Mouse (Mus musculus) neural tube, embryonic 13.5 days (tissue): ENCODE results near the gene Ccz1. TPM values are rescaled to one million over a fixed set of nuclear protein-coding genes. Genes with fewer than 3 reads are reported as not detected.
A peak's percentile ranks its signal among the peaks of the same experiment; 100 is the strongest.

ENCODE experiments used
- ATAC-seq: fragments of 200-750 bp; cut with Nextera tagmentation; 2 replicates; pipeline ENCODE4 v1.8.0; 2017; ENCODE audit warnings: low read depth, mild to moderate bottlenecking, moderate TSS enrichment, moderate library complexity
- H3K27ac ChIP-seq: fragments of 300-500 bp; sonication (generic); replicated peaks from 2 replicates; pipeline ENCODE4 v1.5.1; 2015; ENCODE audit warnings: moderate library complexity, mild to moderate bottlenecking, inconsistent platforms
- H3K27me3 ChIP-seq: fragments of 300-500 bp; sonication (generic); 2 replicates; pipeline ENCODE4 v1.6.1; 2015; ENCODE audit warnings: mild to moderate bottlenecking, inconsistent platforms
- H3K36me3 ChIP-seq: fragments of 300-500 bp; sonication (generic); 2 replicates; pipeline ENCODE4 v1.6.1; 2015; ENCODE audit warnings: mild to moderate bottlenecking, inconsistent platforms
- H3K4me1 ChIP-seq: fragments of 300-500 bp; sonication (generic); replicated peaks from 2 replicates; pipeline ENCODE4 v1.6.1; 2015; ENCODE audit warnings: inconsistent platforms
- H3K4me2 ChIP-seq: fragments of 300-500 bp; sonication (generic); 2 replicates; pipeline ENCODE4 v1.6.1; 2015; ENCODE audit warnings: inconsistent platforms, mild to moderate bottlenecking, moderate library complexity
- H3K4me3 ChIP-seq: fragments of 300-500 bp; sonication (generic); 2 replicates; pipeline ENCODE4 v1.5.1; 2015; ENCODE audit warnings: mild to moderate bottlenecking, inconsistent platforms
- H3K9ac ChIP-seq: fragments of 300-500 bp; sonication (generic); 2 replicates; pipeline ENCODE4 v1.6.1; 2015; ENCODE audit warnings: moderate library complexity, mild to moderate bottlenecking, inconsistent platforms
- H3K9me3 ChIP-seq: fragments of 300-500 bp; sonication (generic); 2 replicates; pipeline ENCODE4 v1.6.1; 2016; ENCODE audit warnings: inconsistent platforms
- WGBS: fragments of 180-500 bp; shearing (Covaris S2); methylation state at CpG from one replicate; pipeline ENCODE4 v1.1.7; 2015; 5-methylcytosine and 5-hydroxymethylcytosine counted together
- polyA plus RNA-seq: library from polyadenylated mRNA; unstranded; fragments of >200 nt; fragmentation: Nextera tagmentation; extraction: Ambion mirVana; gene quantifications from 2 replicates; pipeline ENCODE4 v1.2.1, GENCODE M21; 2015

The Ccz1 gene
- polyA plus RNA-seq, 1 experiment from 2014 or later, result 88.9 TPM

DNA sequence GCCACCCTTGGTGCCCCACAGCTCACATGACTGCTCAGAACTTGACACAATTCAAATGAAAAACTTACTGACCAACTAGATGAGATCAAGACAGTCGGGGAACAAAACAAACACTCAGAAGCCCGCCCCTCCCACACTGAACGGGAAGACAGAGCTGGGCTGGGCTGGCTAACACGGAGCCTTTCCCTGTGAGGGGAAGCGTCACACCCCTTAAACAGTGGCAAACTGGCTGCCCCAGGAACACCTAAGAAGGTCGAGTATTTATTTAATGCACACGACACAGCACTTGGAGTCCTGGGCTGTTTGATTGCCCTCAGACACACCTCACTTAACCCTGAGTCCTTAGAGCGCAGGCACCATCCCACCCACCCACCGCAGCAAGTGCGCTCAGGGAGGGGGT lies 22.0 kb downstream of the Ccz1 start:
- H3K27me3 ChIP-seq, result no peaks in the 10 kb centered on the region
- H3K4me2 ChIP-seq, result no peak overlapping the region
- H3K27ac ChIP-seq, result no peak overlapping the region
- H3K9me3 ChIP-seq, result no peaks in the 10 kb centered on the region
- WGBS, result 90% methylated on average over 10 of the region's 10 CpGs
- H3K36me3 ChIP-seq, result peaks cover 100% of the 10 kb centered on the region
- ATAC-seq, result no peak
- peaks cover 9% of the 10 kb centered on the region; the same call in 1 of the 2 replicates for H3K4me1 ChIP-seq
- H3K4me3 ChIP-seq, result no peak overlapping the region
- no peak overlapping the region for H3K9ac ChIP-seq

DNA sequence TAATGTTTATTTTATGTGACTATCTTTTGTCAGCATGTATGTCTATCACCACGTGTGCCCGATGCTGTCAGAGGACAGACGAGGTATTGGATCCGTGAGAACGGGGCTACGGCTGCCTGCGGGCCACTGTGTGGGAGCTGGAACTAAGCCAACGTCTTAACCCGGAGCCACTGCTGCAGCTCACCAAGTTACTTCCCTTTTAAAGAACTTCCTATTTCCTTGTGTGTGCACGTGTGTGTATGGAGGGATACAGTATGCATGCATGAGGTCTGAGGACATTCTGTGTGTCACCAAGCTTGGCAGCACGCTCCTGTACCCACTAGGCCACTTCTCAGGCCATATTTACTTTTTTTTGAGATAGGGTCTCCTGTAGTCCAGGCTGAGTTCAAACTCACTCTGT lies 24.6 kb downstream of the Ccz1 start:
- Histone ChIP-seq H3K27me3 (no peaks in the 10 kb centered on the region), H3K36me3 (peaks cover 99% of the 10 kb centered on the region), H3K27ac (0 out of 2 replicates have a peak overlapping the region, but pooled peaks have one; percentile 54), H3K9ac (no peak overlapping the region), H3K9me3 (no peaks in the 10 kb centered on the region), H3K4me2 (no peak overlapping the region), H3K4me3 (no peak overlapping the region), H3K4me1 (peaks cover 9% of the 10 kb centered on the region; the same call in 1 of the 2 replicates)
- ATAC-seq, result no peak
- 76% methylated on average over 11 of the region's 11 CpGs for WGBS

DNA sequence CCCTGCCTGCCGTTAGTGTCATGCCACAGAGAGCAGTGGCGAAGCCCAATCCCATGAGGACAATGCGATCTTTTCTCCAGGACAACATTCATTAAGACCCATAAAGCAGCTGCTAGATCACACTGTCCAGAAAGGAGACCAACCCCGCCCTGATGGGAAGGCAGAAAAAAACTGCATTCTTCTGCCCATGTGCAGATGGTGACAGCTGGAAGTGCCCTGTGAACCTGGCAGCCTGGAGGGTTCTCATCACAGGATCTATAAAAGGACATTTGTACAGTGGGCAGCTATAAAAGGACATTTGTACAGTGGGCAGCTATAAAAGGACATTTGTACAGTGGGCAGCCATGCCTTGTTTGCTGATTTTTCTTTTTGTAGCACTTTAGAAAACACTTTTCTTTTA lies 25.6 kb downstream of the Ccz1 start:
- H3K4me2 ChIP-seq, result no peak overlapping the region
- peaks cover 99% of the 10 kb centered on the region for H3K36me3 ChIP-seq
- no peak; the same call in 1 of the 2 replicates for ATAC-seq
- no peak overlapping the region for H3K9ac ChIP-seq
- 57% methylated on average over 4 of the region's 4 CpGs for WGBS
- H3K27ac ChIP-seq, result peak overlapping the region; percentile 54
- H3K4me3 ChIP-seq, result no peak overlapping the region
- H3K27me3 ChIP-seq, result no peaks in the 10 kb centered on the region
- peaks cover 9% of the 10 kb centered on the region; the same call in 1 of the 2 replicates for H3K4me1 ChIP-seq
- no peaks in the 10 kb centered on the region for H3K9me3 ChIP-seq

DNA sequence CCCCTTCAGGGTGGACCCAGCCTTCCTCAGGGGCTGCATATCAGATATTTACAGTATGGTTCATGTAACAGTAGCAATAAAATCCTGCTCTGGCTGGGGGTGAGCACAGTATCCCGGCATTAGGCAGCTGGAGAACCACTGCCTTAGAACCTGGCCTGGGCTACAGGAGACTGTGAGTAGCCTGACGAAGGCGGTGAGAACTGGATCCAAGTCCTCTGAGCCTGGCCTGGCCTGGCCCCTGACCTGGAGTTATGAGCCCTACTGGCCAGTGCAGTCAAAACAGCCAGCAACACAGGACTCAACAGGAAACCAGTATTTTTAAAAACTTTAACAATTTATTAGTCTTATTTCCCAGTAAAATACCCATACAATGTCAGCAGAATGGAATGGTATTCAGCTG lies 27.1 kb downstream of the Ccz1 start:
- H3K36me3 ChIP-seq, result peaks cover 87% of the 10 kb centered on the region
- H3K4me2 ChIP-seq, result no peak overlapping the region
- WGBS, result 94% methylated on average over 3 of the region's 3 CpGs

DNA sequence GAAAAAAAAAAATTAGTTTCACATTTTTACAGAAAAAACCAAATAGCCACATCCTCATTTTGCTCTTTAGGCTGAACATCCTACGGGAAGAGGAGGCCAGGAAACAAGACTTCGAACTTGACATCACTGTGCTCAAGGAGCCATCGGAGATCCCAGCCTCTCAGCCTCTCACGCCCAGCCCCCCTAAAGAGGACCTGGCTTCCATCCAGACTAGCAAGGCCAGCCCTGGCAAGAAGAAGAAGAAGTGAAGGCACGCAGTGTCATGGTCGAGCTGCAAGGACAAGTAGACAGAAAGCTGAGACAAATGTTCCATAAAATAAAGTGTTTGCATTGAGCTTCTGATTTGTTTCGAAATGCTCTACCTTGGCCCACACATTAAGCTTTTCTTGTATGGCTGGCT lies 29.3 kb downstream of the Ccz1 start:
- WGBS, result 89% methylated on average over 7 of the region's 7 CpGs
- H3K9me3 ChIP-seq, result no peaks in the 10 kb centered on the region
- no peak overlapping the region for H3K4me2 ChIP-seq
- H3K4me3 ChIP-seq, result no peak overlapping the region
- no peak for ATAC-seq
- H3K27me3 ChIP-seq, result no peaks in the 10 kb centered on the region
- no peak overlapping the region for H3K9ac ChIP-seq
- H3K36me3 ChIP-seq, result peaks cover 65% of the 10 kb centered on the region
- peaks cover 14% of the 10 kb centered on the region; the same call in 1 of the 2 replicates for H3K4me1 ChIP-seq
- no peak overlapping the region for H3K27ac ChIP-seq

More for the DNA sequence above, 27.1 kb downstream of the Ccz1 start:
- Histone ChIP-seq H3K4me3 (no peak overlapping the region), H3K27me3 (no peaks in the 10 kb centered on the region), H3K9ac (no peak overlapping the region), H3K4me1 (peaks cover 9% of the 10 kb centered on the region; the same call in 1 of the 2 replicates), H3K27ac (no peak overlapping the region), H3K9me3 (no peaks in the 10 kb centered on the region)
- ATAC-seq, result no peak

DNA sequence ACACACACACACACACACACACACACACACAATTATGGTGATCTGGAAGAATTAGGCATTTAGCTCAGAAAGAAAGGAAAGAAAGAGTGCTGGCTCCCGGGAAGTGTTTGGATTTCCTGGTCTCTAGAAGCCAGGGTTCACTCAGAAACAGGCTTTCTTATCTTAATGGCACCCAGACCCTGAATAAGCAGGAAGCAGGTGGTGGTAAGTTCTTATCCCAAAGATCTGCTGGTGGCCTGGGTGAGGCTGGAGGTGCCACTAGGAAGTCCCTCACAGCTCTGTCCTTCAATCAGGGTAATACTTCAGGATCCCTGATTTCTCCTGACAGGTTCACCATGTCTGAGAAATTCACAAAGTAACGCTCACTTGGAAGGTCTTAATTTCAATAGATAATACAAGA lies 32.3 kb downstream of the Ccz1 start:
- no peak overlapping the region for H3K27ac ChIP-seq
- peaks cover 4% of the 10 kb centered on the region; the same call in 1 of the 2 replicates for H3K4me1 ChIP-seq
- no peak overlapping the region for H3K4me2 ChIP-seq
- H3K4me3 ChIP-seq, result no peak overlapping the region
- peaks cover 35% of the 10 kb centered on the region for H3K36me3 ChIP-seq
- H3K9me3 ChIP-seq, result no peaks in the 10 kb centered on the region
- no peaks in the 10 kb centered on the region for H3K27me3 ChIP-seq
- WGBS, result 85% methylated on average over 2 of the region's 2 CpGs
- no peak for ATAC-seq
- H3K9ac ChIP-seq, result no peak overlapping the region

DNA sequence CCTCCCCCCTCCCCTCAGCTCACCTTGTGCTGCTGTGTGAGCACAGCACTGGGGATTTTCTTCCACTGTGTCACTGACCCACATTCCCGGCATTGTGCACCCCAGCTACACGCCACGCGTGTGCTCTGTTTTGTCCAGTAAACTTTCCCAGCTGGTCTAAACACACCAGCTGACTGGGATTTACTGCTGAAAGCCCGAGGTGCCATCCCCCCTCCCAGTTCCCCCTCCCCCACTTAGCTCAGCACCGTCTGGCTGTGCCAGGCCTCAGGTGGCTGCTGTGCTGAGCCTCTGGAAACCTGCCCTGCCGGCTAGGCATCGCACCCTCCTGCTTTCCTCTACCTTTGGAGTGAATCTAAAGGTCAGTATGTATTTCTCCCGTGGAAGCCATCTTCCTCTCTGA lies 33.8 kb downstream of the Ccz1 start:
- WGBS, result 15% methylated on average over 9 of the region's 9 CpGs
- Histone ChIP-seq H3K9ac (no peak overlapping the region), H3K36me3 (peaks cover 20% of the 10 kb centered on the region), H3K27me3 (no peaks in the 10 kb centered on the region), H3K27ac (0 out of 2 replicates have a peak overlapping the region, but pooled peaks have one; percentile 6), H3K4me2 (no peak overlapping the region), H3K4me1 (peaks cover 4% of the 10 kb centered on the region; the same call in 1 of the 2 replicates), H3K4me3 (no peak overlapping the region), H3K9me3 (no peaks in the 10 kb centered on the region)
- ATAC-seq, result peak; percentile 69

DNA sequence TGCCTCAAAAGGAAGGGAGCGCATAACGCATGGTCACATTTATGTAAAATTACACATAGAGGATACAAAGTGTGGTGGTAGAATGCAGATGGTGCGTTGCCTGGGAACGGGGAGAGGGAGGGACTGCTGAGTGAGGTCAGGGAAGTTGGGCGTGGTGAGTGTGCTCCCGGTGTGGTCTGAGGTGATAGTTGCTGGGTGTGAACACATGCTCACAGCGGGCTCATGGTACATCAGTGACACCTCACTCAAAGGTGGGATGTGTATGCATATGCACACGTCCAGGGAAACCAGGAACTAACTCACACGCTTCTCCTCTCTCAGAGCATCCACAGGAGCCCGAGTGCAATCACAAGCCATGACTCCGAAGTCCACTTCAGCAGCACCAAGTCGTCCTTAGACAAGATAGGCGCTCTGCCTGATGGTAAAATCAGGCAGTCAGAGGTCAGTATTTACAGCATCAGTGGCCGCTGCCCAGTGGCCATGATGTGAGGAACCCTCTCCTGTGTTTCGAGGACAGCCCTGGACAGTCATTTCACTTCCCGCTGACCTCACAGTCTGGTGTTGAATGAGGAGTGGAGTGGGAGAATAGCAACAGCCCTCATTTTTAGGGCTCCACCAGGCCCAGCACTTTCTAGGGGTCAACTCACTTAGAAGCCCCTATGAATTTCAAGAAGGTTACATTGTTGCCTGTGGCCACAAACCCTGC lies 37.8 kb downstream of the Ccz1 start:
- no peak for ATAC-seq
- Histone ChIP-seq H3K9ac (no peak overlapping the region), H3K4me2 (no peak overlapping the region), H3K9me3 (no peaks in the 10 kb centered on the region), H3K4me3 (no peak overlapping the region), H3K27me3 (no peaks in the 10 kb centered on the region), H3K4me1 (peaks cover 4% of the 10 kb centered on the region; the same call in 1 of the 2 replicates), H3K27ac (no peak overlapping the region), H3K36me3 (no peaks in the 10 kb centered on the region)
- WGBS, result 82% methylated on average over 16 of the region's 16 CpGs

DNA sequence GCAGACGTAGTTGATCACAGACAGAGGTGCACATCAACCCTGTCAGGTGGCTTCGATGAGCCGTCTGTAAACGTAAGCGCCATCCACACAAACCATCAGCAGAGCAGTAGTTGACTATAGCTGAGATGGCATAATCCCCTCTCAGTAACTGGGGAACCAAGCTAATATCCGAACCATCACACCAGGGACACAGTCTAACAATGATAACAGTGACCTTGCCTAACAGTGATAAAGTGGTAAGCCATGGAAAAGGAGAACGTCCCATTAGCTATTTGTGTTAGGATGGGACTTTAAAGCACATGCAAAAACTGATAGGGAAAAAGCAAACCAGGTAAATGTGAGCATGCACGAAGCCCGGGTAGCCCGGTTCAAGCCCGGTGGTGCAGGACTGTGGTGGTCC lies 38.4 kb downstream of the Ccz1 start:
- Histone ChIP-seq H3K27me3 (no peaks in the 10 kb centered on the region), H3K36me3 (no peaks in the 10 kb centered on the region), H3K9ac (no peak overlapping the region), H3K4me1 (peaks cover 4% of the 10 kb centered on the region; the same call in 1 of the 2 replicates), H3K9me3 (no peaks in the 10 kb centered on the region), H3K4me3 (no peak overlapping the region), H3K4me2 (no peak overlapping the region), H3K27ac (no peak overlapping the region)
- WGBS, result 89% methylated on average over 11 of the region's 11 CpGs
- no peak for ATAC-seq

DNA sequence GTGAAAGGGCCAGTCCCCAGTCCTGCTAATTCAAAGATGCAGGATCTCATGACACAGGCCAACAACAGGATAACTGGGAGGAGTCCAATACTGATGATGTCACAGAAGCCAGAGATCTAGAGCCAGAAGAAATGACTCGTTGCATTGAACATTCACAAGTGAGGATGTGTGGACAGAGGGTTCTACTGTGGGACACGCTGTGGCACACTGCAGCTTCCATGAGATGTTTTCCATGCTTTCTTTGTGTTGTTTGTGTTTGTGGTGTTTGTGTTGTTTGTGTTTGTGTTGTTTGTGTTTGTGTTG lies 39.1 kb downstream of the Ccz1 start:
- ATAC-seq, result no peak
- no peak overlapping the region for H3K4me2 ChIP-seq
- 79% methylated on average over 2 of the region's 2 CpGs for WGBS

DNA sequence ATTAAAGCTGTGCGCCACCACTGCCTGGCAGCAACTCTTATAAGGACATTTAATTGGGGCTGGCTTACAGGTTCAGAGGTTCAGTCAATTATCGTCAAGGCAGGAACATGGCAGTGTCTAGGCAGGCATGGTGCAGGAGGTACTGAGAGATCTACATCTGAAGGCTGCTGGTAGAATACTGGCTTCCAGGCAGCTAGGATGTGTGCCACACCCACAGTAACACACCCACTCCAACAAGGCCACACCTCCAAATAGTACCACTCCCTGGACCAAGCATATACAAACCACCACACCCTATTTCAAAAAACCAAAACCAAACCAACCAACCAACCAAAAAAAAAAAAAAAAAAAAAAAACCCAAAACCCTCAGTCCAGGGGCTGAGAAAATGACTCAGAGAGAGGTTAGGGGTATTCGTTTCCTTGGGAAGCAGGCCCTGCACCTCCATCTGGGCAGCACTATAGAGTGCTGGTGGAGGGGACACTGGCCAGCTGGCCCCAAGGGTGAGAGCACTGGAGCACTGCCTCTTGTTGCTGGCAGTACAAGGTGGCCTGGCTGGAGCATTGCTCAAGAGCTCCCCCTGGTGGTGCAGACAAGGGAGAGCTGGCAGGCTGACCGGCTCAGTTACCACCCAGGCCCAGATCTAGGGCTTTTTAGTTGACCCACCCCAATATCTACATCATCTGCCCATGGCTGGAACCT lies 39.6 kb downstream of the Ccz1 start:
- Histone ChIP-seq H3K9ac (no peak overlapping the region), H3K4me3 (no peak overlapping the region), H3K4me2 (no peak overlapping the region), H3K27me3 (no peaks in the 10 kb centered on the region), H3K4me1 (no peaks in the 10 kb centered on the region), H3K27ac (no peak overlapping the region), H3K36me3 (no peaks in the 10 kb centered on the region), H3K9me3 (no peaks in the 10 kb centered on the region)
- peak; percentile 50; the same call in 1 of the 2 replicates for ATAC-seq
- 55% methylated on average over 4 of the region's 4 CpGs for WGBS

More for the DNA sequence above, 39.1 kb downstream of the Ccz1 start:
- H3K9ac ChIP-seq, result no peak overlapping the region
- H3K4me1 ChIP-seq, result no peaks in the 10 kb centered on the region
- H3K9me3 ChIP-seq, result no peaks in the 10 kb centered on the region
- H3K27ac ChIP-seq, result no peak overlapping the region
- H3K36me3 ChIP-seq, result no peaks in the 10 kb centered on the region
- H3K27me3 ChIP-seq, result no peaks in the 10 kb centered on the region
- no peak overlapping the region for H3K4me3 ChIP-seq

DNA sequence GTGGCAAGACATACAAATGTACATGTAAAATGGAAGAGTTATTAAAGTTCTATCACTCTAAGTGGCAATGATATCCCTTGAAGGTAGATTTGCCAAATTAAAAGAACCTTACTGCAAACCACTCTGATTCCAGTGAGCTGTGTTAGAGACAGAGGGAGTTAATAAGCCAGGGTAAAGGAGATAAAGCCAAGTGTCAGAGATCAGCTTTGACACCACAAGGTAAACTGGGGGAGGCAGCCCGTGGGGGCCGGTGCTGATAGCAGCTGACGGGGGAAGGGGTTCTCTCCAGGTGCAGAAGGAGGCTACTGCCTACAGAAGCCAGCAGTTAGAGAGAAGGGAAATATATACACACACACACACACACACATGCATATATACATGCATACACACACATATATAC lies 42.0 kb downstream of the Ccz1 start:
- Histone ChIP-seq H3K4me1 (no peaks in the 10 kb centered on the region), H3K9ac (no peak overlapping the region), H3K9me3 (no peaks in the 10 kb centered on the region), H3K27me3 (no peaks in the 10 kb centered on the region), H3K4me3 (no peak overlapping the region), H3K27ac (no peak overlapping the region), H3K4me2 (no peak overlapping the region), H3K36me3 (no peaks in the 10 kb centered on the region)
- 75% methylated on average over 3 of the region's 3 CpGs for WGBS
- no peak for ATAC-seq
